Mouse (Mus musculus): ENCODE measurements around the gene Ergic1. TPM values are rescaled to one million over a fixed set of nuclear protein-coding genes. Genes with fewer than 3 reads are reported as not detected.

The Ergic1 gene
- polyA plus RNA-seq, 1 experiment: 114 TPM

- no peak for TF ChIP-seq CTCF (IDR thresholded peaks at IDR 0.05; ENCODE audit: control insufficient read depth, insufficient read depth, insufficient read length)
- TF ChIP-seq MYOG (IDR thresholded peaks at IDR 0.05; ENCODE audit: control insufficient read depth, extremely low read depth, insufficient read length): no peak
- no peak for TF ChIP-seq CEBPB (IDR thresholded peaks at IDR 0.05; ENCODE audit: low read depth)
- no peak for TF ChIP-seq MYOD1 (IDR thresholded peaks at IDR 0.05; ENCODE audit: control insufficient read depth, insufficient read length, low read depth)
- TF ChIP-seq MAX (IDR thresholded peaks at IDR 0.05): no peak
- no peak for TF ChIP-seq USF1 (IDR thresholded peaks at IDR 0.05; ENCODE audit: low read depth)
- no peak for TF ChIP-seq FOSL1 (IDR thresholded peaks at IDR 0.05; ENCODE audit: insufficient read depth, low read length, poor library complexity, severe bottlenecking)
- Histone ChIP-seq H3K79me3 (ENCODE audit: low read depth) (peaks cover 20% of the 10 kb centered on the region), H3K4me3 (ENCODE audit: insufficient read depth, poor library complexity, severe bottlenecking) (no peak overlapping the region), H3K27me3 (ENCODE audit: control insufficient read depth, insufficient read depth, insufficient read length) (no peaks in the 10 kb centered on the region), H3ac (ENCODE audit: control insufficient read depth, insufficient read length, low read depth) (no peak overlapping the region), H3K36me3 (ENCODE audit: control insufficient read depth, insufficient read depth) (peaks cover 13% of the 10 kb centered on the region), H3K79me2 (ENCODE audit: control insufficient read depth, insufficient read depth) (peaks cover 66% of the 10 kb centered on the region)
These were observed 34.3 kb downstream of the Ergic1 start for GRCm38 (mm10) chr17:26595448-26596167.

GRCm38 (mm10) chr17:26596168-26596658 lies 34.9 kb downstream of the Ergic1 start:
- Histone ChIP-seq H3K79me2 (ENCODE audit: control insufficient read depth, insufficient read depth) (peaks cover 66% of the 10 kb centered on the region), H3K27me3 (ENCODE audit: control insufficient read depth, insufficient read depth, insufficient read length) (no peaks in the 10 kb centered on the region), H3K4me3 (ENCODE audit: insufficient read depth, poor library complexity, severe bottlenecking) (no peak overlapping the region), H3ac (ENCODE audit: control insufficient read depth, insufficient read length, low read depth) (no peak overlapping the region), H3K36me3 (ENCODE audit: control insufficient read depth, insufficient read depth) (peaks cover 13% of the 10 kb centered on the region), H3K79me3 (ENCODE audit: low read depth) (peaks cover 22% of the 10 kb centered on the region)
- TF ChIP-seq CTCF (IDR thresholded peaks at IDR 0.05; ENCODE audit: control insufficient read depth, insufficient read depth, insufficient read length) (no peak), USF1 (IDR thresholded peaks at IDR 0.05; ENCODE audit: low read depth) (no peak), MAX (IDR thresholded peaks at IDR 0.05) (no peak), MYOG (IDR thresholded peaks at IDR 0.05; ENCODE audit: control insufficient read depth, extremely low read depth, insufficient read length) (no peak), MYOD1 (IDR thresholded peaks at IDR 0.05; ENCODE audit: control insufficient read depth, insufficient read length, low read depth) (no peak), CEBPB (IDR thresholded peaks at IDR 0.05; ENCODE audit: low read depth) (no peak), FOSL1 (IDR thresholded peaks at IDR 0.05; ENCODE audit: insufficient read depth, low read length, poor library complexity, severe bottlenecking) (no peak)

GRCm38 (mm10) chr17:26596856-26597481 lies 35.7 kb downstream of the Ergic1 start:
- Histone ChIP-seq H3K4me3 (ENCODE audit: insufficient read depth, poor library complexity, severe bottlenecking) (no peak overlapping the region), H3K79me3 (ENCODE audit: low read depth) (peaks cover 23% of the 10 kb centered on the region), H3K36me3 (ENCODE audit: control insufficient read depth, insufficient read depth) (peaks cover 13% of the 10 kb centered on the region), H3K27me3 (ENCODE audit: control insufficient read depth, insufficient read depth, insufficient read length) (no peaks in the 10 kb centered on the region), H3K79me2 (ENCODE audit: control insufficient read depth, insufficient read depth) (peaks cover 66% of the 10 kb centered on the region), H3ac (ENCODE audit: control insufficient read depth, insufficient read length, low read depth) (no peak overlapping the region)
- TF ChIP-seq MYOG (IDR thresholded peaks at IDR 0.05; ENCODE audit: control insufficient read depth, extremely low read depth, insufficient read length) (no peak), CEBPB (IDR thresholded peaks at IDR 0.05; ENCODE audit: low read depth) (no peak), MYOD1 (IDR thresholded peaks at IDR 0.05; ENCODE audit: control insufficient read depth, insufficient read length, low read depth) (no peak), FOSL1 (IDR thresholded peaks at IDR 0.05; ENCODE audit: insufficient read depth, low read length, poor library complexity, severe bottlenecking) (no peak), MAX (IDR thresholded peaks at IDR 0.05) (no peak), CTCF (IDR thresholded peaks at IDR 0.05; ENCODE audit: control insufficient read depth, insufficient read depth, insufficient read length) (no peak), USF1 (IDR thresholded peaks at IDR 0.05; ENCODE audit: low read depth) (no peak)

GRCm38 (mm10) chr17:26598845-26599244 lies 37.6 kb downstream of the Ergic1 start:
- Histone ChIP-seq H3K36me3 (ENCODE audit: control insufficient read depth, insufficient read depth) (peaks cover 4% of the 10 kb centered on the region), H3K4me3 (ENCODE audit: insufficient read depth, poor library complexity, severe bottlenecking) (no peak overlapping the region), H3K79me3 (ENCODE audit: low read depth) (peaks cover 23% of the 10 kb centered on the region), H3ac (ENCODE audit: control insufficient read depth, insufficient read length, low read depth) (no peak overlapping the region), H3K27me3 (ENCODE audit: control insufficient read depth, insufficient read depth, insufficient read length) (no peaks in the 10 kb centered on the region), H3K79me2 (ENCODE audit: control insufficient read depth, insufficient read depth) (peaks cover 66% of the 10 kb centered on the region)
- TF ChIP-seq CEBPB (IDR thresholded peaks at IDR 0.05; ENCODE audit: low read depth) (no peak), FOSL1 (IDR thresholded peaks at IDR 0.05; ENCODE audit: insufficient read depth, low read length, poor library complexity, severe bottlenecking) (peak; percentile 79), MYOG (IDR thresholded peaks at IDR 0.05; ENCODE audit: control insufficient read depth, extremely low read depth, insufficient read length) (no peak), MYOD1 (IDR thresholded peaks at IDR 0.05; ENCODE audit: control insufficient read depth, insufficient read length, low read depth) (peak; percentile 83)

GRCm38 (mm10) chr17:26600913-26601447 lies 39.7 kb downstream of the Ergic1 start:
- TF ChIP-seq CTCF (IDR thresholded peaks at IDR 0.05; ENCODE audit: control insufficient read depth, insufficient read depth, insufficient read length) (no peak), MYOD1 (IDR thresholded peaks at IDR 0.05; ENCODE audit: control insufficient read depth, insufficient read length, low read depth) (no peak), MYOG (IDR thresholded peaks at IDR 0.05; ENCODE audit: control insufficient read depth, extremely low read depth, insufficient read length) (no peak), CEBPB (IDR thresholded peaks at IDR 0.05; ENCODE audit: low read depth) (no peak), USF1 (IDR thresholded peaks at IDR 0.05; ENCODE audit: low read depth) (no peak), FOSL1 (IDR thresholded peaks at IDR 0.05; ENCODE audit: insufficient read depth, low read length, poor library complexity, severe bottlenecking) (no peak), MAX (IDR thresholded peaks at IDR 0.05) (no peak)
- Histone ChIP-seq H3ac (ENCODE audit: control insufficient read depth, insufficient read length, low read depth) (no peak overlapping the region), H3K36me3 (ENCODE audit: control insufficient read depth, insufficient read depth) (peaks cover 4% of the 10 kb centered on the region), H3K27me3 (ENCODE audit: control insufficient read depth, insufficient read depth, insufficient read length) (no peaks in the 10 kb centered on the region), H3K79me2 (ENCODE audit: control insufficient read depth, insufficient read depth) (peaks cover 75% of the 10 kb centered on the region), H3K79me3 (ENCODE audit: low read depth) (peaks cover 25% of the 10 kb centered on the region), H3K4me3 (ENCODE audit: insufficient read depth, poor library complexity, severe bottlenecking) (no peak overlapping the region)
